Mouse (Mus musculus): ENCODE results near the gene Myh8.

DNA sequence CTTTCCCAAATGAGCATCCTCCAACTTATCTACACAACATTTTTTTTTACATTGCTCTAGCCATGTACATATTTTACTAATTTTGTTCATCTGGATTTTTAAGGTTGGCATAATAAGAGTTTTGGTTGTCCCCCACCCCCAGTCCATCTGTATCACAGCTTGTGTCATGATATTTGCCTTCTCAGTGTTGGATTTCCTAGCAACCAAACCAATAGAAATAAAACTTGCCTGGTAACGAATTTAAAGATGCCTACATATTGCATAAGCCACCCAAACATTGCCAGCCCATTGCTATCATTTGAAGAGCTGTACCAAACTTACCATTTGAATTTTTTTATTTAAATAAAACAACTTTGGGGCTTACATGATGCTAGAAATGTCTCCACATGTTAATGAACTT lies 16.5 kb downstream of the Myh8 start:
- TF ChIP-seq GATA1 (IDR thresholded peaks at IDR 0.05; ENCODE audit: low read length), result no peak
- TF ChIP-seq TAL1 (IDR thresholded peaks at IDR 0.05; ENCODE audit: low read length), result no peak
